In genomic region chrX:162584349-162584748, GRCm38 (mm10) we compare ENCODE assay signal across 21 mouse cellular contexts. TPM values are rescaled to one million over a fixed set of nuclear protein-coding genes. Genes with fewer than 3 reads are reported as not detected.
DNase-seq lines count a peak whose midpoint lies in the region; ATAC-seq and TF ChIP-seq lines count a peak whose summit lies in the region.
"Had no signal": no experiment of that assay in that cellular context is flagged by ENCODE, and none has a peak within 500 bp of the region (broad histone marks: within the 10 kb centered on the region; RNA-seq: fewer than 3 reads in every experiment).

No protein-coding gene starts in this region.

- ATAC-seq in forebrain, embryonic 15.5 days (replicated peaks): peak; percentile 64; the same call in 1 of the 2 replicates
- ATAC-seq in forebrain, embryonic 11.5 days (replicated peaks; ENCODE audit: low FRiP score): no peak
- ATAC-seq in midbrain, postnatal 0 days (ENCODE audit: low FRiP score): peak; percentile 41; the same call in 1 of the 2 replicates
- ATAC-seq: intestine, embryonic 15.5 days had no signal

- H3K4me3 ChIP-seq in forebrain, embryonic 15.5 days: no peak overlapping the region
- H3K4me3 ChIP-seq in forebrain, embryonic 11.5 days (ENCODE audit: low read depth, low read length): no peak overlapping the region
- H3K4me3 ChIP-seq in layer of hippocampus, adult 2 months: no peak overlapping the region
- no peak overlapping the region for H3K4me3 ChIP-seq in midbrain, postnatal 0 days (ENCODE audit: low read depth, low read length)
- H3K4me3 ChIP-seq: embryonic facial prominence, embryonic 10.5 days; heart, embryonic 12.5 days; intestine, embryonic 15.5 days; limb, embryonic 12.5 days; liver, embryonic 13.5 days; lung, embryonic 15.5 days; neural tube, embryonic 15.5 days; stomach, embryonic 15.5 days had no signal

- DNase-seq in forebrain, embryonic 11.5 days (ENCODE audit: low spot score): no peak
- DNase-seq in layer of hippocampus, adult 2 months (ENCODE audit: low spot score in 2 of 2): peak; percentile 37 to 40
- DNase-seq in layer of hippocampus, postnatal 36 days: no peak
- DNase-seq in retina, postnatal 1 day: peak; percentile 1
- no peak for DNase-seq in retina, embryonic 14.5 days (ENCODE audit: low spot score)
- peak; percentile 61 for DNase-seq in midbrain, postnatal 0 days (ENCODE audit: low spot score)
- no peak for DNase-seq in adipocyte (ENCODE audit: low spot score)
- DNase-seq: adrenal gland, adult 8-10 months; cerebellum, adult 18-20 months; cerebellum, postnatal 36 days; liver, embryonic 13.5 days; spleen, adult 18-20 months had no signal

- H3K27ac ChIP-seq in forebrain, embryonic 15.5 days (replicated peaks): peak overlapping the region; percentile 48; the same call in 1 of the 2 replicates
- no peak overlapping the region for H3K27ac ChIP-seq in forebrain, embryonic 11.5 days (ENCODE audit: low read depth, low read length)
- peak overlapping the region; percentile 87 for H3K27ac ChIP-seq in layer of hippocampus, adult 2 months
- peak overlapping the region; percentile 75 for H3K27ac ChIP-seq in midbrain, postnatal 0 days (ENCODE audit: low read depth, low read length)
- H3K27ac ChIP-seq: embryonic facial prominence, embryonic 10.5 days; intestine, embryonic 15.5 days; limb, embryonic 12.5 days; liver, embryonic 13.5 days; lung, embryonic 15.5 days; neural tube, embryonic 15.5 days; stomach, embryonic 15.5 days had no signal

- H3K9ac ChIP-seq in forebrain, embryonic 15.5 days (replicated peaks): no peak overlapping the region
- H3K9ac ChIP-seq in forebrain, embryonic 11.5 days (ENCODE audit: low read length): no peak overlapping the region
- no peak overlapping the region for H3K9ac ChIP-seq in midbrain, postnatal 0 days (replicated peaks; ENCODE audit: low read length, poor library complexity, severe bottlenecking)
- H3K9ac ChIP-seq: heart, embryonic 12.5 days; intestine, embryonic 15.5 days; limb, embryonic 12.5 days; liver, embryonic 13.5 days; lung, embryonic 15.5 days; neural tube, embryonic 15.5 days; stomach, embryonic 15.5 days had no signal

- no peaks in the 10 kb centered on the region for H3K27me3 ChIP-seq in forebrain, embryonic 15.5 days
- H3K27me3 ChIP-seq in forebrain, embryonic 11.5 days (ENCODE audit: control insufficient read depth, insufficient read depth, low read length): no peaks in the 10 kb centered on the region; the same call in 1 of the 2 replicates
- H3K27me3 ChIP-seq in midbrain, postnatal 0 days (ENCODE audit: insufficient read depth, low read length): no peaks in the 10 kb centered on the region
- H3K27me3 ChIP-seq: CH12.LX; heart, embryonic 12.5 days; intestine, embryonic 15.5 days; stomach, embryonic 15.5 days had no signal

- no peak overlapping the region for H3K4me2 ChIP-seq in forebrain, embryonic 15.5 days (replicated peaks)
- no peak overlapping the region for H3K4me2 ChIP-seq in forebrain, embryonic 11.5 days (ENCODE audit: low read depth, low read length, severe bottlenecking)
- H3K4me2 ChIP-seq in midbrain, postnatal 0 days (ENCODE audit: low read depth, low read length, poor library complexity, severe bottlenecking): no peak overlapping the region
- H3K4me2 ChIP-seq: heart, embryonic 12.5 days; intestine, embryonic 15.5 days; limb, embryonic 12.5 days; liver, embryonic 13.5 days; lung, embryonic 15.5 days; neural tube, embryonic 15.5 days; stomach, embryonic 15.5 days had no signal

- no peaks in the 10 kb centered on the region for H3K36me3 ChIP-seq in forebrain, embryonic 15.5 days
- H3K36me3 ChIP-seq in forebrain, embryonic 11.5 days (ENCODE audit: control insufficient read depth, insufficient read depth, low read length): no peaks in the 10 kb centered on the region
- no peaks in the 10 kb centered on the region for H3K36me3 ChIP-seq in midbrain, postnatal 0 days (ENCODE audit: insufficient read depth, low read length)
- H3K36me3 ChIP-seq: embryonic facial prominence, embryonic 10.5 days; heart, embryonic 12.5 days; intestine, embryonic 15.5 days; limb, embryonic 12.5 days; liver, embryonic 13.5 days; lung, embryonic 15.5 days; neural tube, embryonic 15.5 days; stomach, embryonic 15.5 days had no signal

- H3K9me3 ChIP-seq in forebrain, embryonic 15.5 days: no peaks in the 10 kb centered on the region
- H3K9me3 ChIP-seq in forebrain, embryonic 11.5 days (ENCODE audit: control insufficient read depth, low read length): no peaks in the 10 kb centered on the region
- no peaks in the 10 kb centered on the region for H3K9me3 ChIP-seq in midbrain, postnatal 0 days (ENCODE audit: low read length)
- H3K9me3 ChIP-seq: embryonic facial prominence, embryonic 10.5 days; heart, embryonic 12.5 days; intestine, embryonic 15.5 days; limb, embryonic 12.5 days; liver, embryonic 13.5 days; lung, embryonic 15.5 days; neural tube, embryonic 15.5 days; stomach, embryonic 15.5 days had no signal

- no peaks in the 10 kb centered on the region for H3K4me1 ChIP-seq in forebrain, embryonic 15.5 days
- no peaks in the 10 kb centered on the region for H3K4me1 ChIP-seq in forebrain, embryonic 11.5 days (replicated peaks; ENCODE audit: control insufficient read depth, insufficient read depth, low read length)
- no peaks in the 10 kb centered on the region for H3K4me1 ChIP-seq in midbrain, postnatal 0 days (ENCODE audit: insufficient read depth, low read length)
- H3K4me1 ChIP-seq: embryonic facial prominence, embryonic 10.5 days; heart, embryonic 12.5 days; intestine, embryonic 15.5 days; limb, embryonic 12.5 days; liver, embryonic 13.5 days; lung, embryonic 15.5 days; neural tube, embryonic 15.5 days; stomach, embryonic 15.5 days had no signal

- no peak for TF ChIP-seq CTCF in layer of hippocampus, adult 2 months (conservative IDR thresholded peaks at IDR 0.05)
- TF ChIP-seq CTCF in midbrain, postnatal 0 days (IDR thresholded peaks at IDR 0.05): no peak

- 32% methylated on average over 3 of the region's 3 CpGs for WGBS in forebrain, embryonic 15.5 days
- WGBS in forebrain, embryonic 11.5 days: 54% methylated on average over 3 of the region's 3 CpGs
- WGBS in midbrain, postnatal 0 days: 20% methylated on average over 3 of the region's 3 CpGs

RNA-seq across cellular contexts. Expression of gene Reps2, which starts 59.1 kb away (rescaled TPM):
- 3.9 and 4.3 TPM in 2 replicates for polyA plus RNA-seq in forebrain, embryonic 15.5 days (2015; fragmentation: Nextera tagmentation; extraction: Ambion mirVana)
- 1.1 and 1.2 TPM in 2 replicates for polyA plus RNA-seq in forebrain, embryonic 11.5 days (2014; fragmentation: Nextera tagmentation; extraction: Ambion mirVana)
- total RNA-seq in layer of hippocampus, adult 2 months (2021): 100 to 1,000 TPM; 150 to 171 TPM
- total RNA-seq in layer of hippocampus, postnatal 36 days (2021): 100 to 1,000 TPM; 156 to 165 TPM
- total RNA-seq in midbrain, postnatal 0 days (2014; rRNA removed): 16.5 and 21.1 TPM in 2 replicates
- 2.2 and 3.0 TPM in 2 replicates for polyA plus RNA-seq in midbrain, postnatal 0 days (2015; fragmentation: Nextera tagmentation; extraction: Ambion mirVana)
- total RNA-seq: CH12.LX had no signal

Comparison
In these comparisons a context has a peak if more than half of its experiments do, and no peak if none do; other contexts are left out.
1. DNase-seq: peak in layer of hippocampus, adult 2 months (2 of 2), retina, postnatal 1 day (single experiment) and midbrain, postnatal 0 days (single experiment); none in forebrain, embryonic 11.5 days (single experiment), layer of hippocampus, postnatal 36 days (0 of 2), retina, embryonic 14.5 days (single experiment) and adipocyte (single experiment).